Mouse (Mus musculus) testis, postnatal 10 days (tissue): ENCODE measurements around the gene Wnt11.
A peak's percentile ranks its signal among the peaks of the same experiment; 100 is the strongest.

Source experiments
- DNase-seq: peaks from one replicate; pipeline ENCODE4 v3.0.0; 2021; ENCODE audit warnings: low spot score

The Wnt11 gene

GRCm38 (mm10) chr7:98834711-98835321, at the start of gene Wnt11:
Wnt11 (plus strand) TSS chr7:98835112.
- peak; percentile 59 for DNase-seq

GRCm38 (mm10) chr7:98786792-98787612, 47.9 kb upstream of the Wnt11 start:
- no peak for DNase-seq

- DNase-seq = no peak
These were observed 46.2 kb upstream of the Wnt11 start for GRCm38 (mm10) chr7:98788721-98789120.

GRCm38 (mm10) chr7:98789121-98789520, 45.8 kb upstream of the Wnt11 start:
- DNase-seq = no peak

- no peak for DNase-seq
These were observed 43.0 kb upstream of the Wnt11 start for GRCm38 (mm10) chr7:98791864-98792263.

GRCm38 (mm10) chr7:98793811-98794210, 41.1 kb upstream of the Wnt11 start:
- no peak for DNase-seq

GRCm38 (mm10) chr7:98794444-98794843, 40.5 kb upstream of the Wnt11 start:
- DNase-seq = no peak

GRCm38 (mm10) chr7:98795637-98796036, 39.3 kb upstream of the Wnt11 start:
- DNase-seq = no peak

- DNase-seq = no peak
These were observed 37.4 kb upstream of the Wnt11 start for GRCm38 (mm10) chr7:98797347-98798133.

GRCm38 (mm10) chr7:98798134-98798417, 36.8 kb upstream of the Wnt11 start:
- DNase-seq = no peak

GRCm38 (mm10) chr7:98800435-98800834, 34.5 kb upstream of the Wnt11 start:
- no peak for DNase-seq

GRCm38 (mm10) chr7:98801086-98801485, 33.8 kb upstream of the Wnt11 start:
- DNase-seq = no peak

- no peak for DNase-seq
These were observed 31.7 kb upstream of the Wnt11 start for GRCm38 (mm10) chr7:98803181-98803580.

GRCm38 (mm10) chr7:98804841-98805772, 29.8 kb upstream of the Wnt11 start:
- DNase-seq = no peak

GRCm38 (mm10) chr7:98806961-98807360, 28.0 kb upstream of the Wnt11 start:
- no peak for DNase-seq

- DNase-seq = no peak
These were observed 25.5 kb upstream of the Wnt11 start for GRCm38 (mm10) chr7:98809372-98809771.

GRCm38 (mm10) chr7:98810619-98811018, 24.3 kb upstream of the Wnt11 start:
- DNase-seq = no peak

- no peak for DNase-seq
These were observed 14.4 kb upstream of the Wnt11 start for GRCm38 (mm10) chr7:98820501-98820900.

- DNase-seq = no peak
These were observed 12.0 kb upstream of the Wnt11 start for GRCm38 (mm10) chr7:98822881-98823280.

- no peak for DNase-seq
These were observed 10.8 kb upstream of the Wnt11 start for GRCm38 (mm10) chr7:98823896-98824822.

- no peak for DNase-seq
These were observed 6.9 kb upstream of the Wnt11 start for GRCm38 (mm10) chr7:98828052-98828451.
